Mouse (Mus musculus) C2C12 (cell line): ENCODE results near the gene Samd1. TPM values are rescaled to one million over a fixed set of nuclear protein-coding genes. Genes with fewer than 3 reads are reported as not detected.

Experiments
- H3K27me3 ChIP-seq: one replicate; pipeline ENCODE4 v1.6.1; 2011; ENCODE audit not compliant: control insufficient read depth, insufficient read depth, insufficient read length
- H3K36me3 ChIP-seq: one replicate; pipeline ENCODE4 v1.6.1; 2011; ENCODE audit not compliant: control insufficient read depth, insufficient read depth
- H3K4me3 ChIP-seq: one replicate; pipeline ENCODE4 v1.5.1; 2011; ENCODE audit warnings: mild to moderate bottlenecking, control low read depth; ENCODE audit not compliant: poor library complexity, insufficient read depth, severe bottlenecking
- H3K79me2 ChIP-seq: one replicate; pipeline ENCODE4 v1.6.1; 2011; ENCODE audit not compliant: control insufficient read depth, insufficient read depth
- H3K79me3 ChIP-seq: one replicate; pipeline ENCODE4 v1.6.1; 2011; ENCODE audit warnings: low read depth, control low read depth
- H3ac ChIP-seq: one replicate; pipeline ENCODE3; 2011; ENCODE audit warnings: low read depth; ENCODE audit not compliant: control insufficient read depth, insufficient read length
- CEBPB ChIP-seq: IDR thresholded peaks from one replicate; pipeline ENCODE4 v1.6.1; 2011; ENCODE audit warnings: low read depth, mild to moderate bottlenecking, control low read depth, moderate library complexity
- CTCF ChIP-seq: IDR thresholded peaks from one replicate; pipeline ENCODE4 v1.5.1; 2011; ENCODE audit not compliant: control insufficient read depth, insufficient read depth, insufficient read length
- FOSL1 ChIP-seq: IDR thresholded peaks from one replicate; pipeline ENCODE4 v1.8.0; 2011; ENCODE audit warnings: mild to moderate bottlenecking, low read length; ENCODE audit not compliant: poor library complexity, insufficient read depth, severe bottlenecking
- MAX ChIP-seq: IDR thresholded peaks from one replicate; pipeline ENCODE4 v1.6.1; 2011; ENCODE audit warnings: mild to moderate bottlenecking, control low read depth
- MYOD1 ChIP-seq: IDR thresholded peaks from one replicate; pipeline ENCODE4 v1.6.1; 2011; ENCODE audit warnings: low read depth; ENCODE audit not compliant: control insufficient read depth, insufficient read length
- MYOG ChIP-seq: IDR thresholded peaks from one replicate; pipeline ENCODE4 v1.6.1; 2011; ENCODE audit not compliant: control insufficient read depth, insufficient read length; ENCODE audit errors: extremely low read depth
- USF1 ChIP-seq: IDR thresholded peaks from one replicate; pipeline ENCODE4 v1.6.1; 2011; ENCODE audit warnings: low read depth, mild to moderate bottlenecking, control low read depth, moderate library complexity
- polyA plus RNA-seq: library from polyadenylated mRNA; unstranded; fragments of >200 nt; fragmentation: generic; extraction: Trizol; gene quantifications from one replicate; pipeline ENCODE4 v1.2.1, GENCODE M21; 2012; ENCODE audit warnings: missing spikeins

Samd1 gene
- polyA plus RNA-seq, 1 experiment: 69.7 TPM

GRCm38 (mm10) chr8:84019738-84020137 is 22.3 kb downstream of the Samd1 start:
- H3K79me3 ChIP-seq: no peaks in the 10 kb centered on the region
- H3K27me3 ChIP-seq: no peaks in the 10 kb centered on the region
- no peak for TF ChIP-seq USF1
- TF ChIP-seq MYOG: no peak
- no peak for TF ChIP-seq CTCF
- no peak for TF ChIP-seq FOSL1
- no peak for TF ChIP-seq MAX

DNA sequence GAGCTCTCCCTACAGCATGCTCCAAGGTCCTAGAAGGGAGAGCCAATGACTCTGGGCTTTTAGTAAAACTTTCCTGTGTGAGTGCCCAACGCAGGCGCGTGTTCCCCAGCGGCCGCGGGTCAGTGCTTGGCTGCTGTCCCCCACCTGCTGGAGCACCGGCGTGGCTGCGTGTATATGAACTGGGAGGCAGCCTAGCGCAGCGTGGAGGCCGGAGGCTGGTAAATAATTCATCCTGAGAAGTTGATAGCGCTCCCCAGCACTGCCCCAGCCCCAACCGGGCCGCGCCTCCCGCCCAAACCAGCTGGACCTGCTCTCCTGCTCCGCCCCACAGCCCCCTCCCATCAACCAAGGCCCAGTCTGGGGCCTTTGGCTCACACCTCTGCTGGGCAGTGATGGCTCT is 23.6 kb downstream of the Samd1 start, which contains the start of gene Palm3:
TSS of gene Palm3 (plus strand) at position 376 of the 400 bp plus-strand sequence.
- Histone ChIP-seq H3K4me3 (no peak within 1 kb of the TSS), H3ac (peak within 1 kb of the TSS; percentile 6), H3K36me3 (no peaks in the 10 kb centered on the region), H3K79me2 (no peaks in the 10 kb centered on the region), H3K79me3 (no peaks in the 10 kb centered on the region), H3K27me3 (no peaks in the 10 kb centered on the region)
- TF ChIP-seq MYOD1 (no peak), CTCF (no peak), FOSL1 (no peak), MYOG (no peak), CEBPB (no peak), USF1 (no peak)

More at GRCm38 (mm10) chr8:84019738-84020137, 22.3 kb downstream of the Samd1 start:
- no peak overlapping the region for H3K4me3 ChIP-seq
- no peaks in the 10 kb centered on the region for H3K79me2 ChIP-seq
- no peak overlapping the region for H3ac ChIP-seq
- H3K36me3 ChIP-seq: no peaks in the 10 kb centered on the region

GRCm38 (mm10) chr8:84021569-84021968 is 24.1 kb downstream of the Samd1 start:
- Histone ChIP-seq H3K79me3 (no peaks in the 10 kb centered on the region), H3K79me2 (no peaks in the 10 kb centered on the region), H3K4me3 (no peak overlapping the region), H3K27me3 (no peaks in the 10 kb centered on the region), H3K36me3 (no peaks in the 10 kb centered on the region), H3ac (no peak overlapping the region)
- TF ChIP-seq CTCF (no peak), MYOG (no peak), CEBPB (no peak), USF1 (no peak), MAX (no peak)

DNA sequence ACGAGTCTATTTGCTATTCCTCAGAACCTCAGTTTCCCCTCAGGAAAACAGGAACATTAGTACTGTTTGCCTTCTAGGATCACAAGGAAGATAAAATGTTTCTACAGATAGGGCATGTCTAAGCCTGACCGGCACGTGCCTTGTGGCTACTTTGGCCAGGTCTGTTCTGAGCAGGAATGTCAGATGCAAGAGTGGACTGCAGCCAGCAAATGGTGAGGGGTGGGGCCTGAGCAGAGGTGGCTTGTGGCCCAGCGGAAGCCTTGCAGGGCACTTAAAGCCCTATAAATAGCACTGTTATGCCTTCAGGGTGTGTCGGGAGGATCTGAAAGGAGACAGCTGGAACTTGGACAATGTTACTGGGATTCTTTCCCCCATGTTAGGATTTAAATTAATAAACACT is 25.6 kb downstream of the Samd1 start:
- no peaks in the 10 kb centered on the region for H3K27me3 ChIP-seq

GRCm38 (mm10) chr8:84023631-84024030 is 26.2 kb downstream of the Samd1 start:
- Histone ChIP-seq H3K79me3 (no peaks in the 10 kb centered on the region), H3K79me2 (no peaks in the 10 kb centered on the region), H3ac (no peak overlapping the region), H3K4me3 (no peak overlapping the region), H3K36me3 (no peaks in the 10 kb centered on the region), H3K27me3 (no peaks in the 10 kb centered on the region)
- TF ChIP-seq USF1 (no peak), MYOD1 (no peak), CEBPB (no peak), CTCF (no peak), FOSL1 (no peak), MYOG (no peak), MAX (no peak)

More for the DNA sequence above, 25.6 kb downstream of the Samd1 start:
- no peaks in the 10 kb centered on the region for H3K79me2 ChIP-seq
- no peaks in the 10 kb centered on the region for H3K79me3 ChIP-seq
- H3K36me3 ChIP-seq: no peaks in the 10 kb centered on the region
- TF ChIP-seq MYOD1 (peak; percentile 31), MAX (peak; percentile 81), CEBPB (no peak), USF1 (peak; percentile 76), MYOG (no peak), CTCF (no peak)
- no peak overlapping the region for H3K4me3 ChIP-seq
- H3ac ChIP-seq: no peak overlapping the region

DNA sequence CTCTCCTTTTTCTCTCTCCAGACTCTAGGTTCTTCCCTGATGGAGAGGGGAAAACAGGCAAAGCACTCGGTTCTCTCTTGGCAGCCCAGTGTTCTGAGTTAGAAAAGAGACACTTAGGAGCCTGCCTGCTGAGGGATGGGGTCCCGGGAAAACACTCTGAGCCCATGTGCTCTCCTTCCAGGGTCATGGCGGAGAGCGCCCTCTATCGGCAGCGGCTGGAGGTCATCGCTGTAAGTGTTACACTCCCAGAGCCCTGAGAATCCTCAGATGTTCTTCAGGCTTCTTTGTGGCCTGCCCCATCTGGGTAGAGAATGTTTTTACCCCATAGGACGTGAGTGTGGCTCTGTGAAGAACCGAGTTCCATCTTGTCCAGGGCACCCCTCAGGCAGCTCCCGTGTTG is 26.7 kb downstream of the Samd1 start:
- Histone ChIP-seq H3K36me3 (no peaks in the 10 kb centered on the region), H3K27me3 (no peaks in the 10 kb centered on the region), H3K4me3 (no peak overlapping the region), H3K79me2 (no peaks in the 10 kb centered on the region), H3ac (no peak overlapping the region), H3K79me3 (no peaks in the 10 kb centered on the region)
- TF ChIP-seq CEBPB (no peak), FOSL1 (no peak), CTCF (peak; percentile 69)
